Mouse (Mus musculus) ovary, adult 2 months (tissue): ENCODE results near the gene Gpr25. TPM values are rescaled to one million over a fixed set of nuclear protein-coding genes. Genes with fewer than 3 reads are reported as not detected.

Experiments
- polyA plus RNA-seq: library from polyadenylated mRNA; depleted of rRNA; stranded (reverse); fragments of >200 nt; gene quantifications from 2 replicates; pipeline ENCODE4 v1.2.3, GENCODE M21; 2012; rRNA removed

The Gpr25 gene
- polyA plus RNA-seq, result 0.15 and 0.25 TPM in 2 replicates

DNA sequence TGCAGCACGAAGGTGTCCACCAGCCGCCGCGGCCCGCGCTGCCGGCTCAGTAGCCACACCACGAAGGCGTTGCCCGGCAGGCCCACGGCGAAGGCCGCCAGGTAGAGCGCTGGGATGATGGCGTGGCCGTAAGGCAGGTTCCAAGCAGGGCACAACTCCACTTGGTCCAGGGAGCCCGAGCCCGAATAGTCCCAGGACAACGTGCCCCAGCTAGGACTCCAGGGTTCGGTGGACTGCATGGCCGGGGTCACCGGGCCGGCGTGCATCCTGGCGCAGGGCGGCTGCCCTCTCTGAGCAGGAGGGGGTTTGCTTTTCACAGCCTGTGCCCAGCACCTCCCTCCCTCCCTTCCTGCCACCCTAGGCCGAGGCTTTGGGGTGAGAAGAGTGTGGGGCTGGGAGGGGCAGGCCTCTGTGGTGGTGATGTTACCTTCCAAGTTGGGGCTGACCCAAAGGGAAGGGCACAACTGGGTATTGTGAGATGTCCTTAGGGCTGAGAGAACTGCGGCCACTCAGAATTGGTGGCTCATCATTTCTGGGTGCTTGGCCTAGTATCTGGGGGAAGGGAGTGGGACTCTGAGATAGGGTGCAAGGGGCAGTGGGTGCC, at the start of gene Gpr25:
TSS of gene Gpr25 (minus strand) at position 239 of the 604 bp plus-strand sequence.

DNA sequence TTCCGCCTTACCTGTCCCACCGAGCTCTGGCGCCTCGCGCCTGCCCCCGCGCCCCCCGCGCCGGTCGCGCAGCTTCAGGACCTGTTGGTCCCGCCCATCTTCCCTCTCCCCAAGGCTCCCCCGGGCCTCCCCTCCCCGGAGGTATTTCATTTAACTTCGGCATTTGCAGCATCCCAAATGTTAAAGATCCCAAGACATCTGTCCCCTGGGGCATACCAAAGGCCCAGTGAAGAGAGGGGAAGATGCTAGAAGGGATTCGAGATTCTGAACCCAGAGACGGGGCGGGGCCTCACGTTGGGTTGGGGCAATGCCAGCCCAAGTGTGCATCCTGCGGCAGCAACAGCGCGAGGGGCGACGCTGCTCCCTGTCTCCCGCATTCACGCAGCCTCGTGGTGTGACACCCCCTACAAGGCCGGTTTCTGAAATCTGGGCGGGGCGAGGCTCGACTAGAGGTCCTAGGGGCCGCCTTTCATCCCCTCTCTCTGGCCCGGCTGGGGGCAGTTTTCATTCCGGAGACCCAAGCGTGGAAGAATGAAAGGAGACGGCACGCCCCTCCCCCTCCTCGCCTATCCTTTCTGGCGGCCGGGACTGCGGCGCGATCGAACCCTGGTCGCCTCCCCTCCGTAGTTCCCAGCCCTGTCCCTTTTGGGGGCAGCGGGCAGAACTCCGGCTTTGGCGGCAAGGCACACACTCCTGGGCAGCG, 26.6 kb downstream of the Gpr25 start, which contains the start of gene Inava:
TSS of gene Inava (minus strand) at position 373 of the 703 bp plus-strand sequence.

DNA sequence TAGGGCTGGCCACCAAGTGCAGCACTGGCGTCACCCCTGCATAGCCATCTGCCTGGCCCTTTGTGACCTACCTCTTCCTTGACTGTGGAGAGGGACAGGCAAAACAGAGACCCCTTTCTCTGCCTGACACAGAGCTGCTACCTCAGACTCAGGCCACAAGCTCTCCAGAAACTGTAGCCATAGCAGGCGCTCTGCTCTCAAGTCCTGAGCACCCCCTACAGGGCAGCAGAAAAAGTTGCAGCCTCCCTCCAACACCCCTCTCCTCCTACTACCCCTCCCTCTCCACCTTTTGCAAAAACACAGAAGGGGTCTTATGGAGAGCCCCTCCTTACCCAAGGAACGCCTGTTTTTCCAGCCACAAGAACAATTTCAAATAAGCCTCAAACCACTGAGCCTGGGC, 47.9 kb downstream of the Gpr25 start, which contains the start of gene Mroh3:
TSS of gene Mroh3 (minus strand) at position 26 of the 400 bp plus-strand sequence.

Other genes starting within 250 kb of the Gpr25 start
- gene Ascl5, start 210.1 kb downstream of the Gpr25 start, polyA plus RNA-seq, result not detected in 2 replicates
- 4.4 and 4.6 TPM in 2 replicates for gene Cacna1s, start 208.1 kb downstream of the Gpr25 start, polyA plus RNA-seq
- 5.1 TPM in 2 replicates for gene Kif21b, start 129.5 kb downstream of the Gpr25 start, polyA plus RNA-seq
- gene Mroh3, start 48.0 kb downstream of the Gpr25 start, polyA plus RNA-seq, result 0.13 and 0.20 TPM in 2 replicates
- 9.8 and 11.4 TPM in 2 replicates for gene Inava, start 26.6 kb downstream of the Gpr25 start, polyA plus RNA-seq
- 10.9 and 20.2 TPM in 2 replicates for gene Camsap2, start 85.2 kb upstream of the Gpr25 start, polyA plus RNA-seq
- 2.7 and 2.9 TPM in 2 replicates for gene Ddx59, start 154.4 kb upstream of the Gpr25 start, polyA plus RNA-seq
- gene Kif14, start 205.5 kb upstream of the Gpr25 start, polyA plus RNA-seq, result 0.47 and 0.64 TPM in 2 replicates